Mouse (Mus musculus): Measurements from ENCODE around the gene Evi2a. TPM values are rescaled to one million over a fixed set of nuclear protein-coding genes. Genes with fewer than 3 reads are reported as not detected.

Evi2a gene
- polyA plus RNA-seq, 1 experiment from 2014 or later = 2.9 TPM

DNA sequence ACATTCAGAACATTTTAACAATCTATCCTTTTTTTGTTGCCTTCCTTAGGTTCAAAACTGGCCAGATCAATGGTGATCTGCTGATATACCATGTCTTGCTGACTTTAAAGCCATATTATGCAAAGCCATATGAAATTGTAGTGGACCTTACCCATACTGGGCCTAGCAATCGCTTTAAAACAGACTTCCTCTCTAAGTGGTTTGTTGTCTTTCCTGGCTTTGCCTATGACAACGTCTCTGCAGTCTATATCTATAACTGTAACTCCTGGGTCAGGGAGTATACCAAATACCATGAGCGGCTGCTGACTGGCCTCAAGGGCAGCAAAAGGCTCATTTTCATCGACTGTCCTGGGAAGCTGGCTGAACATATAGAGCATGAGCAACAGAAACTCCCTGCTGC lies 5.1 kb upstream of the Evi2a start:
- H3K4me3 ChIP-seq (replicated peaks) = no peak overlapping the region
- H3K36me3 ChIP-seq = peaks cover 50% of the 10 kb centered on the region
- ATAC-seq (ENCODE audit: insufficient number of reproducible peaks, insufficient read depth, low FRiP score, low TSS enrichment, low read depth) = no peak

DNA sequence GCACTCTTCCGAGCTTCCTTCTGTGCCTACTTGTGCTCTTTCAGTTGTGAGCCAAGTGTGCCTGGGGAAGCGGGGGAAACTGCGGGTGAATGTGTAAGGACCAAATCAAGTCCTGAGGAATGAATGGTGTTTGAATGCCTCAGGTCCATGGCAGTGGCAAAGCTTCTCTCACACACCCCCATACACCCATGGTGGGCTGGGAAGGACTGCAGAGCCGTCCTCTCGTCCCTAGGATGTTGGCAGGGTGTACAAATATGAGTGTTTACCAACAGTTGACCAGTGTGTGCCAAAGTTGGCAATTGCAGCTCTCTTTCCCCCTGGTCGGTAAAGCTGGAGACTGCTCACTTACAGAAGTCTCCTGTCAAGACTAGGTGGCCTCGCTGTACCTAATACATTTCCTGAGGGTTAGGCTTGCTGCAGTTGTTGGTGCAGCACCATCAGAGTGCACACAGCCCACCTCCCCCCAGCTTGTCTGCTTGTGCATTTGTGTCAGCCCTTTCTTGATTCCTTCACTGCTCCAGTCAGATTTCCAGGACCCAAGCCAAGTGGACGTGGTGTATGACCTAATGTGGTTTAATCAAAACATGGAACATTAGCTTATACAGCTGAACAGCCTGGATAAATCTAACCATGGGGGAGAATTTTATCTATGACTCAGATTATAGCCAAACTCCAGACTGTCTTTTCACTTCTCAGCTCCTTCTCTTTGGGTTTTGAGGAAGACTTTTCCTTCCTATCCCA lies 3.7 kb upstream of the Evi2a start:
- no peaks in the 10 kb centered on the region for H3K27me3 ChIP-seq
- no peak for ATAC-seq (ENCODE audit: insufficient number of reproducible peaks, insufficient read depth, low FRiP score, low TSS enrichment, low read depth)
- H3K9ac ChIP-seq (replicated peaks) = no peak overlapping the region
- no peak overlapping the region for H3K4me3 ChIP-seq (replicated peaks)
- 90% methylated on average over 8 of the region's 8 CpGs for WGBS
- no peaks in the 10 kb centered on the region for H3K9me3 ChIP-seq
- no peak overlapping the region for H3K4me2 ChIP-seq
- H3K27ac ChIP-seq = no peak overlapping the region
- H3K4me1 ChIP-seq (replicated peaks) = no peaks in the 10 kb centered on the region
- H3K36me3 ChIP-seq = peaks cover 46% of the 10 kb centered on the region

More for the DNA sequence above, 5.1 kb upstream of the Evi2a start:
- no peaks in the 10 kb centered on the region for H3K9me3 ChIP-seq
- no peaks in the 10 kb centered on the region for H3K27me3 ChIP-seq
- H3K27ac ChIP-seq = no peak overlapping the region
- H3K4me2 ChIP-seq = no peak overlapping the region
- 88% methylated on average over 4 of the region's 4 CpGs for WGBS
- no peaks in the 10 kb centered on the region for H3K4me1 ChIP-seq (replicated peaks)
- no peak overlapping the region for H3K9ac ChIP-seq (replicated peaks)

DNA sequence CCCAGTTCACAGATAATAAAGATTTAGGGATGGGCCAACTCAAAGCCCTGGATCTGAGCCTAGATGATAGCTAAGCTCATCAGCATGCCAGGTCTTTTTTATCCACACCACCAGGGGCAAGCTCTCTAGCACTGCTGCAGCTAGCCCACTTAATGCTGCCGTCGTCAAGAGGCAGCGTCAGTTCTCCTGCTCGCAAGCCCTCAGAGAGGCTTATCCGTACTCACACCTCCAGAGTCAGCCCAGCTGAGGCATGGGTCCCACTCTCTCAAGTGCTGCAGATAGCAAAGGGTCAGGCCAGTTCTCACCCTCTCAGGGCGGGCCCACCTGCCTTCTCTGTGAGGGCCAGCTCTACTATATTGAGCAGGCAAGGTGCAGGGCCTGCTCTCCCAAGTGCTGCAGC lies 2.9 kb upstream of the Evi2a start:
- Histone ChIP-seq H3K4me3 (replicated peaks) (no peak overlapping the region), H3K36me3 (peaks cover 54% of the 10 kb centered on the region), H3K4me1 (replicated peaks) (no peaks in the 10 kb centered on the region), H3K4me2 (no peak overlapping the region), H3K27ac (no peak overlapping the region), H3K9ac (replicated peaks) (no peak overlapping the region), H3K9me3 (no peaks in the 10 kb centered on the region), H3K27me3 (no peaks in the 10 kb centered on the region)
- WGBS = 77% methylated on average over 6 of the region's 6 CpGs
- no peak for ATAC-seq (ENCODE audit: insufficient number of reproducible peaks, insufficient read depth, low FRiP score, low TSS enrichment, low read depth)

DNA sequence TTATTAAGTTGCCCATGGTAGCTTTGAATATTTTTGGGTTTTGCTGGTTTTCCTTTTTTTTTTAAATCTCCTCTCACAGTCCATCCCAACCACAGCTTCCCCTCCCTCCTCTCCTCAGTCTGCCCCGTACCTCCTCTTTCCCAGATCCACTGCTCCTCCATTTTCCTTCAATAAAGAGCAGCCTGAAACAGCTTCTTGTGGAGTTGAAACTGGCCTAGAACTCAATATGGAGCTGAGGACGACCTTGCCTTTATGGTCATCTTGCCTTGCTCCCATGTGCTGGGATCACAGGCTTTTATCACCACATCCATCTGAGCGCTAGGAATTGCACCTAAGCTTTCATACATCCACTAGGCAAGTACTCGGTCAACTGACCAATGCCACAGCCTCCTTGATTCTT lies 1.1 kb upstream of the Evi2a start:
- Histone ChIP-seq H3K4me3 (replicated peaks) (no peak overlapping the region), H3K9ac (replicated peaks) (no peak overlapping the region), H3K27me3 (no peaks in the 10 kb centered on the region), H3K9me3 (no peaks in the 10 kb centered on the region), H3K27ac (no peak overlapping the region), H3K4me2 (no peak overlapping the region), H3K4me1 (replicated peaks) (no peaks in the 10 kb centered on the region), H3K36me3 (peaks cover 58% of the 10 kb centered on the region)
- WGBS = 89% methylated on average over 4 of the region's 4 CpGs
- no peak for ATAC-seq (ENCODE audit: insufficient number of reproducible peaks, insufficient read depth, low FRiP score, low TSS enrichment, low read depth)

DNA sequence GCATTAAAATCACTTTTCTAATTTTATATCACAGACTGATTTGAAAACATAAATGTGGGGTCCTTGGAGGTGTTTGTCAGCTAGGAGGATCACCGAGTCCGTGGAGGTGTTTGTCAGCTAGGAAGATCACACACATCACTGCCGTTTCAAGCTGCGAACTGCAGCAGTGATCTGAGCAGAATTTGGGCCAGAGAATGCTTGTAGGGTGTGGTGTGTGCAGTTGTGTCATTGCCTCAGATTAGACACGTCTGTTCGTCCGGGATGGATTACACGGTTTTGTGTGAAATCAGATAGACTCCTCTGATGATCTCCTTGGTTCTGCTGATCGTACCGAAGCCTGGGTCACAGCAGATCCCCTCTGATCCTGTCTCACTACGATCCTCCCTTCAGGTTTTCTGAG lies 365 bp upstream of the Evi2a start:
- H3K27me3 ChIP-seq = no peaks in the 10 kb centered on the region
- no peak overlapping the region for H3K4me3 ChIP-seq (replicated peaks)
- no peak overlapping the region for H3K27ac ChIP-seq
- H3K9ac ChIP-seq (replicated peaks) = no peak overlapping the region
- 89% methylated on average over 11 of the region's 11 CpGs for WGBS
- H3K4me1 ChIP-seq (replicated peaks) = no peaks in the 10 kb centered on the region
- H3K36me3 ChIP-seq = peaks cover 53% of the 10 kb centered on the region
- H3K9me3 ChIP-seq = no peaks in the 10 kb centered on the region
- no peak for ATAC-seq (ENCODE audit: insufficient number of reproducible peaks, insufficient read depth, low FRiP score, low TSS enrichment, low read depth)
- no peak overlapping the region for H3K4me2 ChIP-seq

DNA sequence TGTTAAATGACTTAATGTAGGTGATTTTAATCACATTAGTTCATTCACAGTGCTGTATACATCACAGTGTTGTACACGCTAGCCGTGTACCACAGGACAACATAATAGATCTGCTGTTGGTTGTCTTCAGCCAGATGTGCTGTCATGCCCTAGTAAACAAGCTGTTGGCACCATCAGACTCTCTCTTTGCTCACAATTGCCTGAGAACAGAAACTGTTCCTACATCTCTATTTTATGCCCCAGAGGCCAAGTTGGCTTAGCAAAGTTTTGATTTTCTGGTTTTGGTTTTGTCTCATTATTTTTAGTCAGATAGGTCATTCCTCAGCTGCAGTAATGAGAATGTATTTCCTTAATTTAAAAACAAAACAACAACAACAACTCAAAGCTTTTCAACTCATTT lies 673 bp downstream of the Evi2a start:
- H3K27me3 ChIP-seq = no peaks in the 10 kb centered on the region
- no peak overlapping the region for H3K27ac ChIP-seq
- WGBS = 93% methylated on average over 2 of the region's 2 CpGs
- no peak overlapping the region for H3K9ac ChIP-seq (replicated peaks)
- ATAC-seq (ENCODE audit: insufficient number of reproducible peaks, insufficient read depth, low FRiP score, low TSS enrichment, low read depth) = no peak
- H3K4me1 ChIP-seq (replicated peaks) = no peaks in the 10 kb centered on the region
- no peaks in the 10 kb centered on the region for H3K9me3 ChIP-seq
- no peak overlapping the region for H3K4me2 ChIP-seq
- peaks cover 49% of the 10 kb centered on the region for H3K36me3 ChIP-seq
- H3K4me3 ChIP-seq (replicated peaks) = no peak overlapping the region

DNA sequence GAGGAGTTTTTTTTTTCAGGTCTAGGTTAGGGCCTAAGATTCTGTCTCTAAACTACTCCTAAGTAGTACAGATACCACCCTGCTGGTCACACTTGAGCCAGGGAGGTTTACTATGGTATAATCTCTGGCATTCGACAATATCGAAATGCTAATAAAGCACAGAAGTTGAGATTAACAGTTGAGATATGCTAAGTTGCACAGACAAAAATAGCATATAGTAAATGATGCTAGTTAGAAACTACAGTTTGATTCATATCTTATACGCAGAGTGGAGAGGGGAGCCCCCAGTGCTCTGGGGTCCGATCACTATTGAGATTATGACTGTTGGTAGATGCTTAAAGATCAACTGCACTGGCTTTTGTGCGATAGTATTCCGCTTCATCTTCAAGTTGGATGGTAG lies 1.2 kb downstream of the Evi2a start:
- Histone ChIP-seq H3K27me3 (no peaks in the 10 kb centered on the region), H3K4me2 (no peak overlapping the region), H3K9me3 (no peaks in the 10 kb centered on the region), H3K9ac (replicated peaks) (no peak overlapping the region), H3K4me3 (replicated peaks) (no peak overlapping the region), H3K4me1 (replicated peaks) (no peaks in the 10 kb centered on the region), H3K27ac (no peak overlapping the region), H3K36me3 (peaks cover 48% of the 10 kb centered on the region)
- ATAC-seq (ENCODE audit: insufficient number of reproducible peaks, insufficient read depth, low FRiP score, low TSS enrichment, low read depth) = no peak
- 92% methylated on average over 6 of the region's 6 CpGs for WGBS

DNA sequence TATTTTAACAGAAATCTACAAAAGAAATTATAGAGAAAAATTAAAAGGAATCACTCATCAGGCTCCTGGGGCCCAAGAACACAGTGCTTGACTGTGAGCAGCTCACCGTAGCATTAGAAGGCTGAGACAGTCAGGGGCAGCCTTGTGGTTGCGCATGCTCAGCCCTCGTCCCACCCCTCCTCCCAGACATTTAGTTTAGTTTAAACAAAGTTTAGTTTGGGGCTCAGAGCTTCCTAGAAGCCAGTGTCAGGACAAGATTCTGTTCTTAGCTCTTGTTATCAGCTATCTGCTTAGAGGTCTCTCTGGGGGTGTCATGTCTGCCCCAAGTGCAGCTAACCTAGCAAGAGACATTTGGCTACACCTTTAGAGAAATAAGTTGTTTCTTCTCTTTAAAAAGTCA lies 1.8 kb downstream of the Evi2a start:
- H3K36me3 ChIP-seq = peaks cover 50% of the 10 kb centered on the region

DNA sequence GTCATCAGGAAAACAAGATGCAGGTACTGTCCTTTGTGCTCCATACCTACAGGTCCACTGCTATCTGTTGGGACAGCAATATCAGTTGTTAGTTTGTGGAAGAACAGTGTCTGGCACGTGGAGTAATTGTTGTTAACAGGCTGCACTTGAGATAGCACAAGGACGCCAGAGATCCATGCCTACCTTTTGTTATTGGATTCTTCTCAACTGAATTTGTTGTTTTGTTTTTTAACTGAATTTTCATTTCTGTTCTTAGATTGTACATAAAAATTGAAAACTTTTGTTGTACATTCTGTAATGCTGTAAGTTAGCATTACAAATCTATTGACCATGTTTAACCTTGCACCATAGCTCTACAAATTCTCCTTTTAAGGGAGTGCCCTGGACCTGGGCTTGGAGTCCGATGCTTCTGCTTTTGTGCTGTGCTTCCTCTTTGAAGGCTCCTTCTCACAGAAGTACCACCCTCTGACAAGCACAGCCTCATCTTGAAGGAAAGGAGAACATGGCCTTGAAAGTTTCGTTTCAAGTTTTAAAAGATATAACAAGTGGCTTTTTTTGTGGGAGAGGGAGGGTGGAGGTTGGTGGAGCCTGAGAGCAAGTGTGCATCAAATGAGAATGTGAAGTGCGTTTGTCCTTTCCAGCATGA lies 2.5 kb downstream of the Evi2a start:
- WGBS = 90% methylated on average over 5 of the region's 5 CpGs
- no peak overlapping the region for H3K27ac ChIP-seq
- no peak for ATAC-seq (ENCODE audit: insufficient number of reproducible peaks, insufficient read depth, low FRiP score, low TSS enrichment, low read depth)
- H3K4me2 ChIP-seq = no peak overlapping the region
- no peak overlapping the region for H3K9ac ChIP-seq (replicated peaks)
- no peaks in the 10 kb centered on the region for H3K27me3 ChIP-seq
- H3K36me3 ChIP-seq = peaks cover 48% of the 10 kb centered on the region
- H3K9me3 ChIP-seq = no peaks in the 10 kb centered on the region
- H3K4me1 ChIP-seq (replicated peaks) = no peaks in the 10 kb centered on the region
- no peak overlapping the region for H3K4me3 ChIP-seq (replicated peaks)

More for the DNA sequence above, 1.8 kb downstream of the Evi2a start:
- Histone ChIP-seq H3K4me2 (no peak overlapping the region), H3K9me3 (no peaks in the 10 kb centered on the region), H3K4me3 (replicated peaks) (no peak overlapping the region), H3K9ac (replicated peaks) (no peak overlapping the region), H3K4me1 (replicated peaks) (no peaks in the 10 kb centered on the region), H3K27ac (no peak overlapping the region), H3K27me3 (no peaks in the 10 kb centered on the region)
- 88% methylated on average over 3 of the region's 3 CpGs for WGBS
- ATAC-seq (ENCODE audit: insufficient number of reproducible peaks, insufficient read depth, low FRiP score, low TSS enrichment, low read depth) = no peak

DNA sequence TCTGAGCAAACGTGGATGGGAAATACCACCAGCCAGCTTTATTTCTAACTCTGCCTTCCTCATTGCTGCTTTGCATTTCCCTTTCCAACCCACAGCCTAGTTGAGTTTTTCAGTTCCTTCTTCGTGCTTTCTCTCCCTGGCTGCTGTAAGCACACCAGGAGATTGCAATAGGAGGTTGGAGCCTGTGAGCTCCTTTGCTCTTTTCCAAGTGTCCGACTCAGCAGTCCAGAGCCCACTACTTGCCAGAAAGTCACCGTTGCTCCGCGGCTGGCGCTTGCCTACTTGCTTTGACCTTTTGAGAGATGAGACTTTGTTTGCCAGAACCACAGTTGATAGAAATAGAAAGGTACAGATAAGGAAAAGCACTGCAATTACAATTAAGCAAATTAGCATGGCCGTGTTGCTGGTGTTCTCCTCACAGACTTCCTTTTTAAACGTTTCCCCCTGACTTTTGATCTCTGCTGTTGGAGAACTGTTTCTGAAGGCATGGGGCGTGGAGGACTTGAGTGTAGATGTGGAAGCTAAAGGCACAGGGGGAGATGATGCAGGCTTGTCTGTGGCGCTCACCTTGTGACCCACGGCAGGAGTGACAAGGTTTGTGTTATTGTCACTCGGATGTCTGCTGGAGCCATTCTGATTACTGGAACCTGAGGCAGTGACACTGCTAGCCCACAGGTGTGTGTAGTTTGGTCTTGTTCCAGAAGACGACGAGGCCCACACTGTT lies 3.2 kb downstream of the Evi2a start:
- no peak overlapping the region for H3K4me3 ChIP-seq (replicated peaks)
- 79% methylated on average over 15 of the region's 15 CpGs for WGBS
- ATAC-seq (ENCODE audit: insufficient number of reproducible peaks, insufficient read depth, low FRiP score, low TSS enrichment, low read depth) = no peak

DNA sequence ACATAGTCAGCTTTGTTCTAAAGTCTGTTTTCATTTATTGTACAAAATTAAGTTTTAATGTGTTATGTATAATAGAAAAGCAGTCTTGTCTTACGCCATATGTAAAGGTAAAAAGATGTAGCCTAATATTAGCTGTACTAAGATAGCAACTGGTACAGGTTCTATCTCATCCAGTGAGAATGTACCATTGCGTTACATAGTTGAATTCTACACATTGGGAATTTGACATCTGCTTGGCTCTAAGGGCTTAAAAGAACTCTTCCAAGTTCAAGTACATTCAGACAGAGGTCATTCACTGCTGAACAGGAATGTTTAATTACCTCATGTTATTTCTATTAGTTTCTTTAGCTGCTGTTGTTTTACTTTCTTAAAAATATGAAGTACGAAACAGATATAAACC lies 3.9 kb downstream of the Evi2a start:
- ATAC-seq (ENCODE audit: insufficient number of reproducible peaks, insufficient read depth, low FRiP score, low TSS enrichment, low read depth) = no peak
- Histone ChIP-seq H3K9ac (replicated peaks) (no peak overlapping the region), H3K27ac (no peak overlapping the region), H3K9me3 (no peaks in the 10 kb centered on the region), H3K27me3 (no peaks in the 10 kb centered on the region), H3K4me1 (replicated peaks) (no peaks in the 10 kb centered on the region), H3K36me3 (peaks cover 40% of the 10 kb centered on the region), H3K4me3 (replicated peaks) (no peak overlapping the region), H3K4me2 (no peak overlapping the region)
- WGBS = 95% methylated on average over 3 of the region's 3 CpGs

More for the DNA sequence above, 3.2 kb downstream of the Evi2a start:
- Histone ChIP-seq H3K9me3 (no peaks in the 10 kb centered on the region), H3K4me1 (replicated peaks) (no peaks in the 10 kb centered on the region), H3K4me2 (no peak overlapping the region), H3K27ac (no peak overlapping the region), H3K9ac (replicated peaks) (no peak overlapping the region), H3K36me3 (peaks cover 44% of the 10 kb centered on the region), H3K27me3 (no peaks in the 10 kb centered on the region)
